Mouse (Mus musculus) midbrain, embryonic 13.5 days (tissue): ENCODE data around the gene Ankmy1. TPM values are rescaled to one million over a fixed set of nuclear protein-coding genes. Genes with fewer than 3 reads are reported as not detected.

ENCODE experiments used
- ATAC-seq: fragments of 200-750 bp; cut with Nextera tagmentation; 2 replicates; pipeline ENCODE4 v1.8.0; 2017; ENCODE audit warnings: mild to moderate bottlenecking, moderate TSS enrichment, moderate library complexity
- H3K27ac ChIP-seq: fragments of 300-500 bp; sonication (generic); 2 replicates; pipeline ENCODE4 v1.5.1; 2015; ENCODE audit warnings: inconsistent platforms, mild to moderate bottlenecking, moderate library complexity
- H3K27me3 ChIP-seq: fragments of 300-500 bp; sonication (generic); 2 replicates; pipeline ENCODE4 v1.6.1; 2015; ENCODE audit warnings: mild to moderate bottlenecking, inconsistent platforms
- H3K36me3 ChIP-seq: fragments of 300-500 bp; sonication (generic); 2 replicates; pipeline ENCODE4 v1.6.1; 2015; ENCODE audit warnings: mild to moderate bottlenecking, inconsistent platforms
- H3K4me1 ChIP-seq: fragments of 300-500 bp; sonication (generic); replicated peaks from 2 replicates; pipeline ENCODE4 v1.6.1; 2015; ENCODE audit warnings: inconsistent platforms
- H3K4me2 ChIP-seq: fragments of 300-500 bp; sonication (generic); replicated peaks from 2 replicates; pipeline ENCODE4 v1.6.1; 2015; ENCODE audit warnings: moderate library complexity, mild to moderate bottlenecking, inconsistent platforms
- H3K4me3 ChIP-seq: fragments of 300-500 bp; sonication (generic); replicated peaks from 2 replicates; pipeline ENCODE4 v1.5.1; 2015; ENCODE audit warnings: mild to moderate bottlenecking, inconsistent platforms
- H3K9ac ChIP-seq: fragments of 300-500 bp; sonication (generic); replicated peaks from 2 replicates; pipeline ENCODE4 v1.6.1; 2015; ENCODE audit warnings: mild to moderate bottlenecking, inconsistent platforms
- H3K9me3 ChIP-seq: fragments of 300-500 bp; sonication (generic); 2 replicates; pipeline ENCODE4 v1.6.1; 2016; ENCODE audit warnings: mild to moderate bottlenecking, inconsistent platforms
- WGBS: fragments of 180-500 bp; shearing (Covaris S2); methylation state at CpG from one replicate; pipeline ENCODE4 v1.1.7; 2015; 5-methylcytosine and 5-hydroxymethylcytosine counted together
- polyA plus RNA-seq: library from polyadenylated mRNA; unstranded; fragments of >200 nt; fragmentation: Nextera tagmentation; extraction: Ambion mirVana; gene quantifications from 2 replicates; pipeline ENCODE4 v1.2.1, GENCODE M21; 2015

Ankmy1 gene
- polyA plus RNA-seq, 1 experiment from 2014 or later = 1.0 TPM

DNA sequence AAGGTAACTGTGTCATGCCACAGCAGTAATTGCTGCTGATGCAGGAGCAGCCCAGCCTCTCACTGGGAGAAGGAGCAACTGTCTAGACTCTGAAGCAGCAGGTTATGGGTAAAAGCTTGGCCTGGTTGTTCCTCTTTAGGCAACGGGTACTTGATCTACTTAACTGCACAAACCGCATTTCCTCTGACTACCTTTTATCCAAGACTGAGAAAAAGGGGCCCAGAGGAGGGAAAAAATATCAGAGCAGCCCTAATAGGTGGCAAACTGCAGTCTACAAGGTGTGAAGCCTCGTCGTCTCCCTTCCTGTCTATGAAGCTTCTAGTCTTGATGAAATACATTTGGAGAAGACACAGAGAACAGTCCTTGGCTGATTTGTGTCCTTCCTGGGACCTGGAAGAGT, 30.9 kb upstream of the Ankmy1 start:
- H3K4me3 ChIP-seq = peak overlapping the region; percentile 91
- WGBS = 73% methylated on average over 4 of the region's 4 CpGs

DNA sequence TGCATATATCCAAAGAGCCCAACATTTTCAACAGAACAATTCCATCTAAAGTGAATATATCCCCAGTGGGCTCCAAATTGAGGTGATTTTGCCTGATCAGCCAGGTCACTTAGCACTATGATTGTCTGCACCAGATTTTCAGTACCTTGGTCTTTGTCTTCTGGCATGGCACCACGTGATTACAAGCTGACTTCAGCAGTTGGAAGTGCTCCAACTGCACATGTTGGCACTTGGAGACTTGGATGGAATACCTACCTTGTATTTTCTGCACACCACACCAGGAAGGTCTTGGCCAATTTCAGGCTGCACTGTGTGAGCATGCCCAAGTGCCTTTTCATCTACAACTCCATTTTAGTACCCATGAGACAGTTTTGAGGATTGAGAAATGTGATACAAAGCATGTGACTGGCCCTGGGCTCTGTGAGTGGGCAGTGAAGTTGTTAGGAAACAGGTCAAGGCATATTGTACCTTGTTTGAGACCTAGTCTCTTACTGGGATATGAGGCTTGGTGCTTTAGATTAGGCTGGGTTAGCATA, 27.5 kb upstream of the Ankmy1 start:
- 48% methylated on average over 1 of the region's 1 CpGs for WGBS
- no peak overlapping the region for H3K4me3 ChIP-seq
- ATAC-seq = no peak
- H3K27ac ChIP-seq = no peak overlapping the region
- H3K36me3 ChIP-seq = no peaks in the 10 kb centered on the region
- H3K4me1 ChIP-seq = peaks cover 11% of the 10 kb centered on the region
- peaks cover 7% of the 10 kb centered on the region for H3K27me3 ChIP-seq
- no peaks in the 10 kb centered on the region for H3K9me3 ChIP-seq
- no peak overlapping the region for H3K9ac ChIP-seq
- H3K4me2 ChIP-seq = no peak overlapping the region

More for the DNA sequence above, 30.9 kb upstream of the Ankmy1 start:
- peak overlapping the region; percentile 99 for H3K27ac ChIP-seq
- H3K4me1 ChIP-seq = peaks cover 33% of the 10 kb centered on the region
- peak overlapping the region; percentile 89 for H3K9ac ChIP-seq
- H3K36me3 ChIP-seq = peaks cover 9% of the 10 kb centered on the region
- peaks cover 5% of the 10 kb centered on the region for H3K27me3 ChIP-seq
- ATAC-seq = no peak
- H3K4me2 ChIP-seq = peak overlapping the region; percentile 89
- H3K9me3 ChIP-seq = no peaks in the 10 kb centered on the region

DNA sequence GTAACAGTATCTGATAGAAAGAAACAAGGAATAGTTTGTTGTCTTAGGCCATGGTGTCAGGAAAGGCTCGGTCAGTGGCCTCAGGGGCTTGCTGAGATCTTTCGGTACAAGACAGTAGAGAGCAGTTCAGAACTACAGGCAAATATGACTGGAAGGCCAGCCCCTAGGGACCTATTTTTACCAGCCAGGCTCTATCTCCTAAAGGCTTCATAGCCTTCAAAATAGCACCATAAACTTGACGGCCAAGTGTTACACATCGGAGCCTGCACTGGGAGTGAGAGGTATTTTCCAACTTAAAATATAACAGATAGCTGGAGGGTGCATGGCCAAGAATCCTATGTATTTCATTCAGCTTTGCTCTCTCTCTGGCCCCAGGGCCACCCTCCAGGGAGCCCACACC, 18.8 kb upstream of the Ankmy1 start:
- ATAC-seq = no peak
- Histone ChIP-seq H3K27me3 (no peaks in the 10 kb centered on the region), H3K36me3 (peaks cover 51% of the 10 kb centered on the region), H3K9ac (no peak overlapping the region), H3K4me3 (no peak overlapping the region), H3K4me1 (no peaks in the 10 kb centered on the region), H3K4me2 (no peak overlapping the region), H3K9me3 (no peaks in the 10 kb centered on the region), H3K27ac (no peak overlapping the region)
- 92% methylated on average over 4 of the region's 4 CpGs for WGBS

DNA sequence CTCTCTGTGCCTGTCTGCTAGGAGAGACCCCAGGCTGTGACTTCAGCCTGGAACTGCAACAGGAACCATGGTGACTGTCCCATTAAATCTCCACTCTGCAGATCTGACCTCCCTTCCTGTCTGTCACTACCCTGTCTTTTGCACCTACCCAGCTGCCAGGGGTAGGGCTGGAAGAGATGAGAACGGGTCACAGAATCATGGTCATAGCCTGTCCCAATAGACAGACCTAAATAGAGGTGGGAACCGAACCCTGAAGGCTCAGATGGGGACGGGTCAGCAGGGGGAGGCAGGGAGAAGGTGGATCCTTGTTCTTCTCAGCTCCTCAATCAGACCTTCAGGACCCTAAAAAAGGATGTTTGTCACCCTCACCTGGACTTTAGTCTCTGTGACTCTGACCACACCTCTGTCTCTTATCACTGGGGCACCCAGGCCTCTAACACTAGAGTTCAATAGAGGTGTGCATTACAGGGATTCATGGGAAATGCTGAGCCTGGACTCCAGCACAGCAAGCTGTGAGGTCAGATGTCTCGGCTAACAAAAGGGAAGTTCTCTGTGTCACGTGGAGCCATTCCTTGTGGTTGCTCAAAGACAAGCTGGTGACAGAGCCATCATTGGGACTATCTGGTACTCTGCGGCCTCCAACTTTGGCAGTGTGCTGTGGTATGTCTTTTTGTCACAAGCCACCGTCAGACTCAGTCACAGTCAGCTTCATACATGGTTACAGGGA, 17.9 kb upstream of the Ankmy1 start:
- Histone ChIP-seq H3K4me2 (no peak overlapping the region), H3K27ac (peak overlapping the region; percentile 17; the same call in 1 of the 2 replicates), H3K4me3 (no peak overlapping the region), H3K9ac (no peak overlapping the region), H3K9me3 (no peaks in the 10 kb centered on the region), H3K36me3 (peaks cover 60% of the 10 kb centered on the region), H3K4me1 (no peaks in the 10 kb centered on the region), H3K27me3 (no peaks in the 10 kb centered on the region)
- WGBS = 81% methylated on average over 7 of the region's 7 CpGs
- ATAC-seq = no peak

- Histone ChIP-seq H3K9me3 (no peaks in the 10 kb centered on the region), H3K4me1 (no peaks in the 10 kb centered on the region), H3K27me3 (no peaks in the 10 kb centered on the region), H3K4me2 (no peak overlapping the region), H3K9ac (no peak overlapping the region), H3K4me3 (no peak overlapping the region), H3K36me3 (peaks cover 68% of the 10 kb centered on the region), H3K27ac (no peak overlapping the region)
- no peak for ATAC-seq
- 87% methylated on average over 12 of the region's 12 CpGs for WGBS
These were observed 17.1 kb upstream of the Ankmy1 start for GRCm38 (mm10) chr1:92919775-92920174.

- WGBS = 95% methylated on average over 11 of the region's 11 CpGs
- no peaks in the 10 kb centered on the region for H3K9me3 ChIP-seq
- peaks cover 75% of the 10 kb centered on the region for H3K36me3 ChIP-seq
- no peaks in the 10 kb centered on the region for H3K4me1 ChIP-seq
- H3K4me2 ChIP-seq = no peak overlapping the region
- no peak for ATAC-seq
- H3K9ac ChIP-seq = no peak overlapping the region
- no peak overlapping the region for H3K4me3 ChIP-seq
- no peak overlapping the region for H3K27ac ChIP-seq
- no peaks in the 10 kb centered on the region for H3K27me3 ChIP-seq
These were observed 16.4 kb upstream of the Ankmy1 start for GRCm38 (mm10) chr1:92919151-92919550.

- 95% methylated on average over 9 of the region's 9 CpGs for WGBS
- ATAC-seq = no peak
- H3K9me3 ChIP-seq = no peaks in the 10 kb centered on the region
- H3K27ac ChIP-seq = no peak overlapping the region
- H3K36me3 ChIP-seq = peaks cover 79% of the 10 kb centered on the region
- H3K4me2 ChIP-seq = no peak overlapping the region
- H3K4me1 ChIP-seq = peaks cover 19% of the 10 kb centered on the region
- H3K9ac ChIP-seq = no peak overlapping the region
- H3K4me3 ChIP-seq = no peak overlapping the region
- H3K27me3 ChIP-seq = no peaks in the 10 kb centered on the region
These were observed 14.0 kb upstream of the Ankmy1 start for GRCm38 (mm10) chr1:92916725-92917124.

- H3K27me3 ChIP-seq = no peaks in the 10 kb centered on the region
- H3K4me3 ChIP-seq = no peak overlapping the region
- peaks cover 28% of the 10 kb centered on the region for H3K4me1 ChIP-seq
- H3K27ac ChIP-seq = no peak overlapping the region
- H3K9me3 ChIP-seq = no peaks in the 10 kb centered on the region
- 95% methylated on average over 11 of the region's 11 CpGs for WGBS
- H3K9ac ChIP-seq = no peak overlapping the region
- H3K36me3 ChIP-seq = peaks cover 62% of the 10 kb centered on the region
- ATAC-seq = no peak
- no peak overlapping the region for H3K4me2 ChIP-seq
These were observed 12.3 kb upstream of the Ankmy1 start for GRCm38 (mm10) chr1:92914993-92915392.

GRCm38 (mm10) chr1:92914239-92914638, 11.5 kb upstream of the Ankmy1 start:
- 89% methylated on average over 4 of the region's 4 CpGs for WGBS
- H3K4me3 ChIP-seq = no peak overlapping the region
- peaks cover 36% of the 10 kb centered on the region for H3K4me1 ChIP-seq
- H3K4me2 ChIP-seq = no peak overlapping the region
- 0 out of 2 replicates have a peak overlapping the region, but pooled peaks have one; percentile 44 for H3K9ac ChIP-seq
- H3K27me3 ChIP-seq = peaks cover under 1% of the 10 kb centered on the region; the same call in 1 of the 2 replicates
- no peaks in the 10 kb centered on the region for H3K9me3 ChIP-seq
- no peak for ATAC-seq
- no peak overlapping the region for H3K27ac ChIP-seq
- H3K36me3 ChIP-seq = peaks cover 55% of the 10 kb centered on the region

DNA sequence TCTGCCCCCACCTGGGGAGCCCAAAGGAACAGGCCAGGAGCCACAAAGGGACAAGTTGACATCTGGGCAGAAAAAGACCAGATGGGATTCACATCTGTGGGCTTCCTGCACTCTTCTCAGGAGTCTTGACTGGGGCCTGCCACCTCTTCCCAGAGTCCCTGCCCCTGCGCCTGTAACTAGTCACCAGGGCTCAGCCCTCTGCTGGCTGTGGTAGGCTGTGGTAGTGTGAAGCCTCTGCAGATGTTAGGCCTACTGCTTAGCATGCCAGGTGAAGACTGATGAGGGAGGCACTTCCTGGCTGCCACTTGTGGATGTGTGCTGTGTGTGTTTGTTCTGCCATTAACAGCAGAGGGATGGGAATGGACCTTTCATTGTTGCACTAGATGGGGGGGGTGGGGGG, 9.6 kb upstream of the Ankmy1 start:
- Histone ChIP-seq H3K9me3 (no peaks in the 10 kb centered on the region), H3K27ac (no peak overlapping the region), H3K27me3 (peaks cover 15% of the 10 kb centered on the region; the same call in 1 of the 2 replicates), H3K4me3 (peak overlapping the region; percentile 86), H3K9ac (peak overlapping the region; percentile 94), H3K36me3 (peaks cover 35% of the 10 kb centered on the region), H3K4me2 (peak overlapping the region; percentile 96), H3K4me1 (peaks cover 45% of the 10 kb centered on the region)
- whole genome bisulfite sequencing = 48% methylated on average over 1 of the region's 1 CpGs
- ATAC-seq = no peak

DNA sequence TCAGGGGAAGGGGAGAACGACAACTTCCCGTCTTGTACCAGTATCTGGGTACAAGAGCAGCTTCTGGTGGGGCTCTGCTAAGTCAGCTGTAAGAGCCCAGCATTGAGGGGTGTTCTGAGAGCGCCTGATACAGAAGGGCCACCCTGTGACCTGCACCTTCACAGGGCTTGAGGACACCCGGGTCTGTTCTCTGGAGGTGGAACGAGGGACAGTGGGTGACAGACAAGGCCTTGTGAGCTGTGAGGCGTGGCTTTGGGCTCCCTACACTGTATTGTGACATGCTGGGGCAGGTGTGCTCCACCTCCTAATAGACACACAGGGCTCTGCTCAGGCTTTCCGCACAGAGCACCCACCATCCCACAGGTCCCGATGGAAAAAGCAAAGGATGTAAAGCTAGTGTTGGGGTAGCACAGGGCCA, 9.0 kb upstream of the Ankmy1 start:
- peaks cover 30% of the 10 kb centered on the region for H3K36me3 ChIP-seq
- ATAC-seq = no peak
- WGBS = 38% methylated on average over 8 of the region's 8 CpGs
- peaks cover 45% of the 10 kb centered on the region for H3K4me1 ChIP-seq
- peak overlapping the region; percentile 96 for H3K4me2 ChIP-seq
- H3K27me3 ChIP-seq = peaks cover 15% of the 10 kb centered on the region; the same call in 1 of the 2 replicates
- no peaks in the 10 kb centered on the region for H3K9me3 ChIP-seq
- H3K27ac ChIP-seq = peak overlapping the region; percentile 96
- peak overlapping the region; percentile 86 for H3K4me3 ChIP-seq
- H3K9ac ChIP-seq = peak overlapping the region; percentile 94

- WGBS = 2% methylated on average over 39 of the region's 85 CpGs
These were observed 8.4 kb upstream of the Ankmy1 start for GRCm38 (mm10) chr1:92910925-92911720.

More at GRCm38 (mm10) chr1:92910925-92911720, 8.4 kb upstream of the Ankmy1 start:
- H3K9ac ChIP-seq = peak overlapping the region; percentile 94
- no peaks in the 10 kb centered on the region for H3K9me3 ChIP-seq
- H3K4me1 ChIP-seq = peaks cover 50% of the 10 kb centered on the region
- H3K4me2 ChIP-seq = peak overlapping the region; percentile 96
- peaks cover 24% of the 10 kb centered on the region for H3K36me3 ChIP-seq
- peaks cover 15% of the 10 kb centered on the region; the same call in 1 of the 2 replicates for H3K27me3 ChIP-seq
- peak overlapping the region; percentile 86 for H3K4me3 ChIP-seq
- peak overlapping the region; percentile 96 for H3K27ac ChIP-seq
- ATAC-seq = peak; percentile 57
